Mouse (Mus musculus) heart, embryonic 12.5 days (tissue): ENCODE data around the gene Pogz. TPM values are rescaled to one million over a fixed set of nuclear protein-coding genes. Genes with fewer than 3 reads are reported as not detected.

Experiments
- polyA plus RNA-seq: library from polyadenylated mRNA; unstranded; fragments of >200 nt; fragmentation: Nextera tagmentation; extraction: Ambion mirVana; gene quantifications from 2 replicates; pipeline ENCODE4 v1.2.1, GENCODE M21; 2016

Gene Pogz
- polyA plus RNA-seq, 1 experiment from 2014 or later = 12.8 TPM

Other genes with a start within 250 kb of the Pogz start
- not detected in 2 replicates for gene Gm10972, start 194.5 kb upstream of the Pogz start, polyA plus RNA-seq
- 8.0 and 8.5 TPM in 2 replicates for gene Tuft1, start 178.7 kb upstream of the Pogz start, polyA plus RNA-seq
- 0.54 and 0.76 TPM in 2 replicates for gene Selenbp2, start 144.0 kb upstream of the Pogz start, polyA plus RNA-seq
- gene Cgn, start 51.1 kb upstream of the Pogz start, polyA plus RNA-seq = 2.1 and 2.4 TPM in 2 replicates
- gene Psmb4, start 49.4 kb downstream of the Pogz start, polyA plus RNA-seq = 232 and 235 TPM in 2 replicates
- gene Selenbp1, start 95.5 kb downstream of the Pogz start, polyA plus RNA-seq = 42.3 and 43.9 TPM in 2 replicates
- 8.7 and 9.5 TPM in 2 replicates for gene Rfx5, start 116.5 kb downstream of the Pogz start, polyA plus RNA-seq
- 18.0 and 20.3 TPM in 2 replicates for gene Pi4kb, start 137.2 kb downstream of the Pogz start, polyA plus RNA-seq
- gene Zfp687, start 177.9 kb downstream of the Pogz start, polyA plus RNA-seq = 23.2 and 25.6 TPM in 2 replicates
- gene Psmd4, start 205.0 kb downstream of the Pogz start, polyA plus RNA-seq = 199 and 214 TPM in 2 replicates